Mouse (Mus musculus) CH12.LX (cell line): ENCODE data around the gene Tmed2. TPM values are rescaled to one million over a fixed set of nuclear protein-coding genes. Genes with fewer than 3 reads are reported as not detected.

ENCODE experiments used
- DNase-seq: peaks from one replicate; pipeline ENCODE4 v3.0.0-alpha.2; 2013; ENCODE audit errors: extremely low read depth
- H3K27ac ChIP-seq: 2 replicates; pipeline ENCODE4 v1.5.1; 2012; ENCODE audit warnings: low read depth, mild to moderate bottlenecking, control low read depth, moderate library complexity; ENCODE audit not compliant: insufficient read depth
- H3K27me3 ChIP-seq: replicated peaks from 2 replicates; pipeline ENCODE3; 2012; ENCODE audit warnings: inconsistent platforms
- H3K36me3 ChIP-seq, 2 experiments: replicated peaks in 1 of 2; 2 replicates each; pipeline versions ENCODE3 to v1.6.1; 2012; ENCODE audit warnings: inconsistent platforms in 1 of 2, low read length in 1 of 2, mild to moderate bottlenecking in 1 of 2, mixed read lengths in 1 of 2, moderate library complexity in 1 of 2; ENCODE audit not compliant: control insufficient read depth in 1 of 2, insufficient read depth in 1 of 2
- H3K4me1 ChIP-seq, 2 experiments: 2 replicates each; pipeline ENCODE4 v1.6.1; 2012; ENCODE audit warnings: inconsistent platforms in 1 of 2, moderate library complexity in 1 of 2; ENCODE audit not compliant: insufficient read depth in 2 of 2, control insufficient read depth in 1 of 2
- H3K4me2 ChIP-seq: 2 replicates; pipeline ENCODE4 v1.6.1; 2012; ENCODE audit warnings: low read depth, mild to moderate bottlenecking, control low read depth; ENCODE audit not compliant: poor library complexity, insufficient read depth, severe bottlenecking
- H3K4me3 ChIP-seq, 3 experiments: fragments of 150-350 bp in 1 of 3; sonication (generic) in 1 of 3; replicated peaks in 1 of 3; 2 replicates each; pipeline versions ENCODE3 to v1.5.1; 2011 to 2012; ENCODE audit warnings: low read depth in 2 of 3, low read length in 2 of 3, mild to moderate bottlenecking in 2 of 3, moderate library complexity in 2 of 3, control low read depth in 1 of 3, improper control_type of control experiment in 1 of 3, inconsistent platforms in 1 of 3, mixed read lengths in 1 of 3; ENCODE audit not compliant: poor library complexity in 1 of 3
- H3K79me2 ChIP-seq: replicated peaks from 2 replicates; pipeline ENCODE4 v1.6.1; 2012; ENCODE audit warnings: mild to moderate bottlenecking, moderate library complexity; ENCODE audit not compliant: control insufficient read depth, poor library complexity, insufficient read depth, severe bottlenecking; ENCODE audit errors: extremely low read depth
- H3K9ac ChIP-seq: 2 replicates; pipeline ENCODE4 v1.6.1; 2012; ENCODE audit warnings: low read depth, mild to moderate bottlenecking, control low read depth, moderate library complexity; ENCODE audit not compliant: insufficient read depth
- H3K9me3 ChIP-seq: replicated peaks from 2 replicates; pipeline ENCODE3; 2012; ENCODE audit warnings: low read length, inconsistent platforms, mixed read lengths
- CTCF ChIP-seq, 2 experiments: IDR thresholded peaks in 1 of 2; conservative IDR thresholded peaks in 1 of 2; 2 replicates each; pipeline ENCODE4 v1.5.1; 2011 to 2012; ENCODE audit warnings: low read depth in 2 of 2, low read length in 2 of 2, improper control_type of control experiment in 1 of 2, inconsistent platforms in 1 of 2, mild to moderate bottlenecking in 1 of 2, moderate library complexity in 1 of 2
- E2F4 ChIP-seq: IDR thresholded peaks from 2 replicates; pipeline ENCODE4 v1.6.1; 2011; ENCODE audit warnings: low read depth, low read length, improper control_type of control experiment; ENCODE audit not compliant: insufficient replicate concordance
- ELF1 ChIP-seq: IDR thresholded peaks from 2 replicates; pipeline ENCODE4 v1.6.1; 2014; ENCODE audit warnings: low read depth, mild to moderate bottlenecking, inconsistent platforms, low read length, improper control_type of control experiment
- EP300 ChIP-seq: IDR thresholded peaks from 2 replicates; pipeline ENCODE4 v1.6.1; 2011; ENCODE audit warnings: low read length, improper control_type of control experiment
- ETS1 ChIP-seq: conservative IDR thresholded peaks from 2 replicates; pipeline ENCODE4 v1.6.1; 2012; ENCODE audit warnings: low read depth, mild to moderate bottlenecking, inconsistent platforms, low read length, improper control_type of control experiment, moderate library complexity
- HCFC1 ChIP-seq: IDR thresholded peaks from 2 replicates; pipeline ENCODE4 v1.6.1; 2012; ENCODE audit warnings: low read depth, mild to moderate bottlenecking, inconsistent platforms, low read length, improper control_type of control experiment
- IRF4 ChIP-seq: IDR thresholded peaks from 2 replicates; pipeline ENCODE4 v1.6.1; 2014; ENCODE audit warnings: low read depth, mild to moderate bottlenecking, inconsistent platforms, low read length, improper control_type of control experiment
- JUND ChIP-seq: conservative IDR thresholded peaks from 2 replicates; pipeline ENCODE4 v1.6.1; 2011; ENCODE audit warnings: low read depth, low read length, improper control_type of control experiment
- MAX ChIP-seq: IDR thresholded peaks from 2 replicates; pipeline ENCODE4 v1.6.1; 2011; ENCODE audit warnings: low read length, improper control_type of control experiment
- MAZ ChIP-seq: IDR thresholded peaks from 2 replicates; pipeline ENCODE4 v1.6.1; 2012; ENCODE audit warnings: low read depth, mild to moderate bottlenecking, inconsistent platforms, low read length, improper control_type of control experiment, moderate library complexity
- NELFE ChIP-seq: IDR thresholded peaks from 2 replicates; pipeline ENCODE4 v1.6.1; 2011; ENCODE audit warnings: low read depth, low read length, improper control_type of control experiment
- NRF1 ChIP-seq: IDR thresholded peaks from 2 replicates; pipeline ENCODE4 v1.6.1; 2014; ENCODE audit warnings: low read depth, mild to moderate bottlenecking, inconsistent platforms, low read length, improper control_type of control experiment, moderate library complexity
- POLR2A ChIP-seq: IDR thresholded peaks from 2 replicates; pipeline ENCODE4 v1.6.1; 2011; ENCODE audit warnings: low read depth, mild to moderate bottlenecking, improper control_type of control experiment, low read length
- POLR2AphosphoS2 ChIP-seq: IDR thresholded peaks from 2 replicates; pipeline ENCODE4 v1.6.1; 2011; ENCODE audit warnings: low read depth, low read length, improper control_type of control experiment
- RAD21 ChIP-seq: IDR thresholded peaks from 2 replicates; pipeline ENCODE4 v1.6.1; 2011; ENCODE audit warnings: low read depth, mild to moderate bottlenecking, low read length, improper control_type of control experiment, moderate library complexity
- RCOR1 ChIP-seq: conservative IDR thresholded peaks from 2 replicates; pipeline ENCODE4 v1.6.1; 2012; ENCODE audit warnings: low read depth, mild to moderate bottlenecking, inconsistent platforms, low read length, improper control_type of control experiment
- SIN3A ChIP-seq: IDR thresholded peaks from 2 replicates; pipeline ENCODE4 v1.6.1; 2012; ENCODE audit warnings: low read length, improper control_type of control experiment, inconsistent platforms
- SMC3 ChIP-seq: IDR thresholded peaks from 2 replicates; pipeline ENCODE4 v1.6.1; 2011; ENCODE audit warnings: low read depth, low read length, improper control_type of control experiment
- TBP ChIP-seq: conservative IDR thresholded peaks from 2 replicates; pipeline ENCODE4 v1.6.1; 2011; ENCODE audit warnings: low read depth, low read length, improper control_type of control experiment
- TCF12 ChIP-seq: IDR thresholded peaks from 2 replicates; pipeline ENCODE4 v1.6.1; 2014; ENCODE audit warnings: low read depth, mild to moderate bottlenecking, inconsistent platforms, low read length, improper control_type of control experiment
- UBTF ChIP-seq: IDR thresholded peaks from 2 replicates; pipeline ENCODE4 v1.6.1; 2012; ENCODE audit warnings: low read depth, mild to moderate bottlenecking, inconsistent platforms, low read length, improper control_type of control experiment, moderate library complexity
- USF1 ChIP-seq: IDR thresholded peaks from 2 replicates; pipeline ENCODE4 v1.6.1; 2014; ENCODE audit warnings: low read depth, mild to moderate bottlenecking, inconsistent platforms, low read length, improper control_type of control experiment
- ZC3H11A ChIP-seq: IDR thresholded peaks from 2 replicates; pipeline ENCODE4 v1.6.1; 2012; ENCODE audit warnings: low read depth, mild to moderate bottlenecking, inconsistent platforms, low read length, improper control_type of control experiment
- ZKSCAN1 ChIP-seq: IDR thresholded peaks from 2 replicates; pipeline ENCODE4 v1.6.1; 2012; ENCODE audit warnings: low read depth, inconsistent platforms, low read length, improper control_type of control experiment, borderline replicate concordance
- ZMIZ1 ChIP-seq: IDR thresholded peaks from 2 replicates; pipeline ENCODE4 v1.6.1; 2012; ENCODE audit warnings: low read depth, mild to moderate bottlenecking, inconsistent platforms, low read length, improper control_type of control experiment
- dilution Hi-C: fragments of 300-500 bp; cut with MboI; formaldehyde crosslinking; loops from 2 replicates; pipeline ENCODE4 v1.14.3; 2020; ENCODE audit warnings: low sequenced_read_pairs; ENCODE audit not compliant: extremely low pct_unique_long_range_greater_than_20kb, extremely low pct_ligation_motif_present
- in situ Hi-C: fragments of 300-500 bp; cut with MboI; formaldehyde crosslinking; loops from 3 replicates; pipeline ENCODE4 v1.14.3; 2019; ENCODE audit warnings: low sequenced_read_pairs, low pct_ligation_motif_present, low pct_unique_long_range_greater_than_20kb, mixed read lengths
- polyA plus RNA-seq: library from polyadenylated mRNA; unstranded; fragments of >175 nt; gene quantifications from 2 replicates; pipeline ENCODE4 v1.2.1, GENCODE M21; 2012; ENCODE audit warnings: low read depth; ENCODE audit not compliant: insufficient read length
- total RNA-seq, 2 experiments: library from RNA; depleted of rRNA; stranded (reverse); fragments of 300-350 nt in 1 of 2; fragments of >200 nt in 1 of 2; gene quantifications; 2 replicates each; pipeline ENCODE4 v1.2.3; 2012 to 2014

Gene Tmed2
- total and polyA plus RNA-seq, 3 experiments, result 205 to 769 (median 301) TPM

DNA sequence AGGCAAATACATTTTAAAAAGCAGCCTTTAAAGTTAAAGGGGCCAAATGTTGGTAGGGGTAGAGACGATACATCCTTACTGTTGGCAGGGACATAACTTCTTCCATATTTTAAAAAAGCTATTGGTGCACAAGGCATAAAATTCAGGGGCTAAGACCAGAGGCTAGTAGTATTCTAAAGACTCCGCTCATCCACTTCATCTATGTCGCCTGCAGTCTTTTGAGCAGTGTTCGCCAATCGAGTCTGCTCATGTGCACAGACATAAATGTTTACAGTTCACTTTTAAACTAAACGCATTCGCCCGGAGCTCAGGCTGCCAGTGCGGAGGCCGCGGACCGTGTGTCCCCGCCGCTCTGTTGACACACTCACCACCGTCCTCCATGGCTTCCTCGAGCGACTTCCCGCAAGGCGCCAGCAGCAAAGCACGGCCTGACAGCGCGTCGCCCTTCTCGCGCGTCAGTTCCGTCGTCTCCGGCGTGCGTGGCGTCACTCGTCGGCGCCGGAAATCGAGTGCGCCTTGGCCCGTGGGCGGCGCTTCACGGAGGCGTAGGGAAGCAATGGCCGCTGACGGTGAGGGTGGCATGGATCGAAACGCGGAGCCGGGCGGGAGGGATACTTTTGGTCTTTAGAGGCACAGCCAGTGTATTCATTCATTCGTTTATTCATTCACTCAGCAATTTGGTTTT is 38.3 kb downstream of the Tmed2 start, which contains the start of the genes Eif2b1 and Gtf2h3 (continued):
- peak; percentile 65; the same call in 1 of the 2 replicates for TF ChIP-seq IRF4
- no peak; the same call in 1 of the 2 replicates for TF ChIP-seq USF1
- TF ChIP-seq POLR2A, result peak; percentile 96
- TF ChIP-seq NELFE, result peak; percentile 95
- TF ChIP-seq HCFC1, result peak; percentile 97
- peak; percentile 57 for TF ChIP-seq NRF1
- TF ChIP-seq CTCF (conservative IDR thresholded peaks at IDR 0.05 in 1 of 2, IDR thresholded peaks at IDR 0.05 in 1 of 2; ENCODE audit: low read depth in 2 of 2, low read length in 2 of 2), result no peak
- TF ChIP-seq ZKSCAN1, result no peak; the same call in 1 of the 2 replicates
- TF ChIP-seq JUND, result no peak
- TF ChIP-seq TBP, result peak; percentile 74
- peak; percentile 97 for TF ChIP-seq ELF1
- no peak for TF ChIP-seq RAD21
- peak; percentile 48; the same call in 1 of the 2 replicates for TF ChIP-seq POLR2AphosphoS2
- TF ChIP-seq ZC3H11A, result no peak
- peak; percentile 98 for TF ChIP-seq TCF12

DNA sequence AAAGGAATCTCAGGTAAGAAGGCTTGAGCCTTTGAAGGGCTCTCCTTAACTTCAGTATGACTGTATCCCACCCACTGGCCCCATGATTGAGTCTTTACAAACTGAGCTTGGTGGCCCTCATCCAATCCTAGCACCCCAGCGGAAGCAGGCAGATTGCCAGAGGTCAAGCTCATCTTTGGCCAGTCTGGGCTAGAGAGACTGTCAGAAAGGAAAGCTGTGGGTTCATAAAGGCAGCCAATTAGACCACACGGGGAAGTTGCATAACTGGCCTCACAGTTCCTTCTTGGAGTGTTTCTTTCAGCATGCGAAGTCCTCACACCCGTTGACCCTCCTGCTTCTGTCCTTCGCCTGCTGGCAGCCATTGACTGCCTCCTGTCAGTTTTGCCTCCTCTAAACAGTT is 42.0 kb downstream of the Tmed2 start:
- no peak for DNase-seq
- H3K4me1 ChIP-seq, result peaks cover 8 to 25% of the 10 kb centered on the region in 2 experiments; a peak in 3 of 4 replicates
- in situ Hi-C loops (no loop called here), dilution Hi-C loops (no loop called here)
- no peak overlapping the region for H3K9ac ChIP-seq
- H3K79me2 ChIP-seq, result peaks cover 26% of the 10 kb centered on the region
- H3K27ac ChIP-seq, result no peak overlapping the region
- peaks cover 30 to 63% of the 10 kb centered on the region in 2 experiments for H3K36me3 ChIP-seq
- H3K4me3 ChIP-seq, result no peak overlapping the region
- H3K27me3 ChIP-seq, result no peaks in the 10 kb centered on the region
- no peak overlapping the region for H3K4me2 ChIP-seq
- no peak for TF ChIP-seq TCF12
- TF ChIP-seq RCOR1, result no peak
- TF ChIP-seq SIN3A, result no peak
- TF ChIP-seq CTCF (conservative IDR thresholded peaks at IDR 0.05 in 1 of 2, IDR thresholded peaks at IDR 0.05 in 1 of 2; ENCODE audit: low read depth in 2 of 2, low read length in 2 of 2), result no peak
- no peak for TF ChIP-seq ETS1
- no peak for TF ChIP-seq POLR2A
- TF ChIP-seq ZMIZ1, result no peak
- no peak for TF ChIP-seq MAZ
- no peak for TF ChIP-seq IRF4
- no peak for TF ChIP-seq RAD21
- no peak for TF ChIP-seq MAX
- no peak for TF ChIP-seq E2F4
- TF ChIP-seq SMC3, result no peak
- TF ChIP-seq UBTF, result no peak
- no peak for TF ChIP-seq EP300
- peaks cover 4% of the 10 kb centered on the region for H3K9me3 ChIP-seq
